Mouse (Mus musculus): ENCODE results near the gene Slc27a5.

- no peak for TF ChIP-seq GATA1 (IDR thresholded peaks at IDR 0.05; ENCODE audit: borderline replicate concordance, low read length)
- TF ChIP-seq CTCF (IDR thresholded peaks at IDR 0.05; ENCODE audit: low read depth, low read length) = no peak
- TF ChIP-seq POLR2AphosphoS5 (IDR thresholded peaks at IDR 0.05; ENCODE audit: insufficient replicate concordance, low read depth, low read length) = no peak
- no peak for TF ChIP-seq TAL1 (conservative IDR thresholded peaks at IDR 0.05; ENCODE audit: low read depth, low read length)
Measured at GRCm38 (mm10) chr7:12966104-12966845, 31.7 kb downstream of the Slc27a5 start.

Measured in G1E (cell line).